Mouse (Mus musculus): Measurements from ENCODE around the gene Cep68. TPM values are rescaled to one million over a fixed set of nuclear protein-coding genes. Genes with fewer than 3 reads are reported as not detected.

Cep68 gene
- polyA plus RNA-seq, 1 experiment = not detected

GRCm38 (mm10) chr11:20262628-20263380 is 13.6 kb upstream of the Cep68 start:
- no peak for TF ChIP-seq POLR2A (IDR thresholded peaks at IDR 0.05; ENCODE audit: insufficient read depth, low read depth, low read length)
- no peak for TF ChIP-seq CTCF (IDR thresholded peaks at IDR 0.05; ENCODE audit: insufficient read depth, low read depth, low read length)
- Histone ChIP-seq H3K27ac (ENCODE audit: insufficient read depth, low read depth, low read length) (no peak overlapping the region), H3K4me1 (ENCODE audit: control insufficient read depth, insufficient read depth, low read length) (no peaks in the 10 kb centered on the region), H3K4me3 (ENCODE audit: insufficient read depth, low read depth, low read length) (no peak overlapping the region)
- WGBS = 58% methylated on average over 8 of the region's 8 CpGs

GRCm38 (mm10) chr11:20254791-20255190 is 5.6 kb upstream of the Cep68 start:
- WGBS = 58% methylated on average over 4 of the region's 4 CpGs
- H3K4me3 ChIP-seq (ENCODE audit: insufficient read depth, low read depth, low read length) = no peak overlapping the region
- peaks cover 4% of the 10 kb centered on the region; the same call in 1 of the 2 replicates for H3K4me1 ChIP-seq (ENCODE audit: control insufficient read depth, insufficient read depth, low read length)
- H3K27ac ChIP-seq (ENCODE audit: insufficient read depth, low read depth, low read length) = no peak overlapping the region
- TF ChIP-seq POLR2A (IDR thresholded peaks at IDR 0.05; ENCODE audit: insufficient read depth, low read depth, low read length) = no peak

- WGBS = 23% methylated on average over 2 of the region's 2 CpGs
- Histone ChIP-seq H3K27ac (ENCODE audit: insufficient read depth, low read depth, low read length) (no peak overlapping the region), H3K4me3 (ENCODE audit: insufficient read depth, low read depth, low read length) (no peak overlapping the region), H3K4me1 (ENCODE audit: control insufficient read depth, insufficient read depth, low read length) (peaks cover 6% of the 10 kb centered on the region; the same call in 1 of the 2 replicates)
- TF ChIP-seq CTCF (IDR thresholded peaks at IDR 0.05; ENCODE audit: insufficient read depth, low read depth, low read length) (no peak), POLR2A (IDR thresholded peaks at IDR 0.05; ENCODE audit: insufficient read depth, low read depth, low read length) (no peak)
Measured at GRCm38 (mm10) chr11:20253088-20253487, 3.9 kb upstream of the Cep68 start.

- Histone ChIP-seq H3K27ac (ENCODE audit: insufficient read depth, low read depth, low read length) (no peak overlapping the region), H3K4me1 (ENCODE audit: control insufficient read depth, insufficient read depth, low read length) (peaks cover 13% of the 10 kb centered on the region), H3K4me3 (ENCODE audit: insufficient read depth, low read depth, low read length) (no peak overlapping the region)
- TF ChIP-seq CTCF (IDR thresholded peaks at IDR 0.05; ENCODE audit: insufficient read depth, low read depth, low read length) = no peak
- no peak for TF ChIP-seq POLR2A (IDR thresholded peaks at IDR 0.05; ENCODE audit: insufficient read depth, low read depth, low read length)
- WGBS = 90% methylated on average over 6 of the region's 6 CpGs
Measured at GRCm38 (mm10) chr11:20250476-20251178, 1.4 kb upstream of the Cep68 start.

GRCm38 (mm10) chr11:20248840-20249239 is 389 bp downstream of the Cep68 start:
- no peak for TF ChIP-seq POLR2A (IDR thresholded peaks at IDR 0.05; ENCODE audit: insufficient read depth, low read depth, low read length)
- 0 out of 2 replicates have a peak, but pooled peaks have one; percentile 6 for TF ChIP-seq CTCF (IDR thresholded peaks at IDR 0.05; ENCODE audit: insufficient read depth, low read depth, low read length)
- under 1% methylated on average over 39 of the region's 39 CpGs for WGBS
- Histone ChIP-seq H3K27ac (ENCODE audit: insufficient read depth, low read depth, low read length) (peak overlapping the region; percentile 72), H3K4me3 (ENCODE audit: insufficient read depth, low read depth, low read length) (peak overlapping the region; percentile 81), H3K4me1 (ENCODE audit: control insufficient read depth, insufficient read depth, low read length) (peaks cover 21% of the 10 kb centered on the region)

GRCm38 (mm10) chr11:20248277-20248676 is 952 bp downstream of the Cep68 start:
- 22% methylated on average over 4 of the region's 4 CpGs for WGBS
- H3K4me3 ChIP-seq (ENCODE audit: insufficient read depth, low read depth, low read length) = no peak overlapping the region
- TF ChIP-seq POLR2A (IDR thresholded peaks at IDR 0.05; ENCODE audit: insufficient read depth, low read depth, low read length) (no peak), CTCF (IDR thresholded peaks at IDR 0.05; ENCODE audit: insufficient read depth, low read depth, low read length) (no peak)
- peaks cover 21% of the 10 kb centered on the region for H3K4me1 ChIP-seq (ENCODE audit: control insufficient read depth, insufficient read depth, low read length)
- no peak overlapping the region; the same call in 1 of the 2 replicates for H3K27ac ChIP-seq (ENCODE audit: insufficient read depth, low read depth, low read length)

GRCm38 (mm10) chr11:20247146-20247855 is 1.9 kb downstream of the Cep68 start:
- no peak overlapping the region for H3K4me3 ChIP-seq (ENCODE audit: insufficient read depth, low read depth, low read length)
- H3K4me1 ChIP-seq (ENCODE audit: control insufficient read depth, insufficient read depth, low read length) = peaks cover 23% of the 10 kb centered on the region
- TF ChIP-seq POLR2A (IDR thresholded peaks at IDR 0.05; ENCODE audit: insufficient read depth, low read depth, low read length) (no peak), CTCF (IDR thresholded peaks at IDR 0.05; ENCODE audit: insufficient read depth, low read depth, low read length) (no peak)
- WGBS = 71% methylated on average over 8 of the region's 8 CpGs
- peak overlapping the region; percentile 59 for H3K27ac ChIP-seq (ENCODE audit: insufficient read depth, low read depth, low read length)

- no peak for TF ChIP-seq POLR2A (IDR thresholded peaks at IDR 0.05; ENCODE audit: insufficient read depth, low read depth, low read length)
- TF ChIP-seq CTCF (IDR thresholded peaks at IDR 0.05; ENCODE audit: insufficient read depth, low read depth, low read length) = no peak
- H3K27ac ChIP-seq (ENCODE audit: insufficient read depth, low read depth, low read length) = peak overlapping the region; percentile 59; the same call in 1 of the 2 replicates
- H3K4me3 ChIP-seq (ENCODE audit: insufficient read depth, low read depth, low read length) = no peak overlapping the region
- 20% methylated on average over 1 of the region's 1 CpGs for WGBS
- peaks cover 23% of the 10 kb centered on the region for H3K4me1 ChIP-seq (ENCODE audit: control insufficient read depth, insufficient read depth, low read length)
Measured at GRCm38 (mm10) chr11:20246616-20247015, 2.6 kb downstream of the Cep68 start.

Measured in olfactory bulb, adult 2 months (tissue).